Mouse (Mus musculus) liver, embryonic 12.5 days (tissue): Measurements from ENCODE around the gene Fam213a. TPM values are rescaled to one million over a fixed set of nuclear protein-coding genes. Genes with fewer than 3 reads are reported as not detected.

Source experiments
- ATAC-seq: fragments of 200-750 bp; cut with Nextera tagmentation; 2 replicates; pipeline ENCODE4 v1.8.0; 2017; ENCODE audit warnings: moderate number of reproducible peaks, mild to moderate bottlenecking, moderate library complexity
- H3K27ac ChIP-seq: fragments of 300-500 bp; sonication (generic); 2 replicates; pipeline ENCODE4 v1.5.1; 2016; ENCODE audit warnings: mild to moderate bottlenecking
- H3K27me3 ChIP-seq: fragments of 300-500 bp; sonication (generic); replicated peaks from 2 replicates; pipeline ENCODE4 v1.6.1; 2016; ENCODE audit warnings: mild to moderate bottlenecking, moderate library complexity
- H3K36me3 ChIP-seq: fragments of 300-500 bp; sonication (generic); 2 replicates; pipeline ENCODE4 v1.6.1; 2016; ENCODE audit warnings: mild to moderate bottlenecking, moderate library complexity
- H3K4me1 ChIP-seq: fragments of 300-500 bp; sonication (generic); 2 replicates; pipeline ENCODE4 v1.6.1; 2016
- H3K4me2 ChIP-seq: fragments of 300-500 bp; sonication (generic); 2 replicates; pipeline ENCODE4 v1.6.1; 2016; ENCODE audit warnings: mild to moderate bottlenecking, moderate library complexity
- H3K4me3 ChIP-seq: fragments of 300-500 bp; sonication (generic); 2 replicates; pipeline ENCODE4 v1.5.1; 2016; ENCODE audit warnings: mild to moderate bottlenecking, moderate library complexity
- H3K9ac ChIP-seq: fragments of 300-500 bp; sonication (generic); 2 replicates; pipeline ENCODE4 v1.6.1; 2016; ENCODE audit warnings: mild to moderate bottlenecking, moderate library complexity
- H3K9me3 ChIP-seq: fragments of 300-500 bp; sonication (generic); replicated peaks from 2 replicates; pipeline ENCODE4 v1.6.1; 2016; ENCODE audit warnings: mild to moderate bottlenecking, moderate library complexity
- WGBS: fragments of 180-500 bp; shearing (Covaris S2); methylation state at CpG from one replicate; pipeline ENCODE4 v1.1.7; 2016; ENCODE audit not compliant: insufficient replicate concordance; 5-methylcytosine and 5-hydroxymethylcytosine counted together
- polyA plus RNA-seq: library from polyadenylated mRNA; unstranded; fragments of >200 nt; fragmentation: Nextera tagmentation; extraction: Ambion mirVana; gene quantifications from 2 replicates; pipeline ENCODE4 v1.2.1, GENCODE M21; 2016

Gene Fam213a
- polyA plus RNA-seq, 1 experiment from 2014 or later: 79.0 TPM

DNA sequence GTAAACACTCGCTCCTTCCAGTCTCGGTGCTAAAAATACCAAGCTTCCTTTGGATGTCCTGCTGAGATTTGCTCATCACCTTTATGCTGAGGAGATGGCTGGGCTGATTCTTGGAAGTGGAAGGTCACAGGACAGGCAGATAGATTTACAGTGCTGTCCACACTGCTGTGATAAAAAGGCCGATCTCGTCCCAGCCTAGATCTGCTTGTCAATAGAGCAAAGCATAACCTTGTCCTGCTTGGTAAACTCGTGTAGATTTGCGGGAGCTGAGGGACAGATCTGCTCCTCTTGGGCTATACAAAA is 46.0 kb downstream of the Fam213a start:
- Histone ChIP-seq H3K27me3 (no peaks in the 10 kb centered on the region), H3K4me3 (peak overlapping the region; percentile 88), H3K9me3 (no peaks in the 10 kb centered on the region), H3K27ac (peak overlapping the region; percentile 76), H3K9ac (peak overlapping the region; percentile 66), H3K4me2 (peak overlapping the region; percentile 95), H3K36me3 (no peaks in the 10 kb centered on the region), H3K4me1 (peaks cover 59% of the 10 kb centered on the region)
- no peak for ATAC-seq
- 10% methylated on average over 6 of the region's 6 CpGs for WGBS

DNA sequence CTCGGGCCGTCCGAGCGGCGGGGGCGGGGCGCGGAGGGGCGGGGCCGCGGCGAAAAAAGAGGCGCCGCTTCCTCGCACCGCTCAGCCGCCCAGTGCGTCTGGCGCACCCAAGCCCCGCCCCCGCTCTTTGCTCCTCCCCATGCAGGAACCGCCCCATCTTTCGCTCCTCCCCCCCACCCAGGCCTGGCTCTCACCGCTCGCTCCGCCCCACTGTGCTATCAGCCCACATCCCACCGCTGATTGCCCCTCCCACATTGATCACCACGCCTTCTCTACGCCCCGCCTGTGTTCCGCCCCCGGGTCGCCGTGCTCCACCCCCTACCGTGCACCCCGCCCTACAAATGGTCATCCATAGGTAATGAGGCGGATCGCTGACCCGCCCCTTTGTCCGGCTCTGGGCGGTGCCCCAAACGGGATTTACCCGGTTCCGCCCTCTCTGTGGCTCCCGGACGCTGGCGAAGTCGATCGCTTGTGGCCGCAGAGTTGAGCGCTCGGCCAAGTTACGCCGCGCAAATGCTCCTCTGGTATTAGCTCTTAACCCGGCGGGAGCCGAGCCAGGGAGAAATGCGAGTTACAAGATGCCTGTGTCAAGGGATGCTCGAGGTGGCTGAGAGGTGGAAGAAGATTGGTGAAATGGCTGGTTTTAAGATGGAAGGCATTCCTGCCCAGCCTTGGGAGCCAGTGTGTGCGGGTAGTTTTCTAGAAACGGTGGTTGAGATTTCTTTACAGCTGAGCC is 46.6 kb downstream of the Fam213a start:
- under 1% methylated on average over 57 of the region's 62 CpGs for WGBS
- H3K4me2 ChIP-seq: peak overlapping the region; percentile 95
- peaks cover 59% of the 10 kb centered on the region for H3K4me1 ChIP-seq
- H3K4me3 ChIP-seq: peak overlapping the region; percentile 88
- no peaks in the 10 kb centered on the region for H3K27me3 ChIP-seq
- ATAC-seq: peak; percentile 86
- no peaks in the 10 kb centered on the region for H3K36me3 ChIP-seq
- H3K9ac ChIP-seq: peak overlapping the region; percentile 96
- no peaks in the 10 kb centered on the region for H3K9me3 ChIP-seq
- peak overlapping the region; percentile 95 for H3K27ac ChIP-seq

DNA sequence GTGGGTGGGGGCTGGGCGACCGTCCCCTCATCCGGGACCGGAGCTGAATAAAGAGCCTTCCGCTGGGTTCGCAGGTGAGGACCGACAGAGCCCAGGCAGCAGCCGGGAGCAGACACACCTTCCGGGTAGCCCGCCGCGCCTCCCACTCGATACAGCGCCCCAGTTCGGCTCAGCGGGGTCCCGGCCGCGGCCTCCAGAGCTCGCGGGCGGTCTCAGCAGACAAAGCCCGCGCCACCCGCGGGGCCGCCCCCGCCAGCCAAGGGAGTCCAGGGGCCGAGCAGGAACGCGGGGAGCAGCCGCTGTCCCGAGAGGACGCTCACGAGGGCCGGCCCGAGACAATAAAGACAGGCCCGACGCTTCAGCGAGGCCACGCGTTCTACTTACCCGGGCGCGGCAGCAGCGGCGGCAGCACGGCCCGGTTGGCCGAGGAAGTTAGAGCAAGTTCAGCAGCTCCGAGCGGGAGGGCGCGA is 47.2 kb downstream of the Fam213a start, which contains the start of gene Tspan14:
Tspan14 (minus strand) TSS at position 416 of the 470 bp plus-strand sequence.
- under 1% methylated on average over 47 of the region's 54 CpGs for WGBS
- peaks cover 65% of the 10 kb centered on the region for H3K4me1 ChIP-seq
- peak within 1 kb of the TSS; percentile 96 for H3K9ac ChIP-seq
- no peaks in the 10 kb centered on the region for H3K27me3 ChIP-seq
- no peaks in the 10 kb centered on the region for H3K9me3 ChIP-seq
- peak within 1 kb of the TSS; percentile 95 for H3K27ac ChIP-seq
- no peaks in the 10 kb centered on the region for H3K36me3 ChIP-seq
- ATAC-seq: peak; percentile 47
- peak within 1 kb of the TSS; percentile 95 for H3K4me2 ChIP-seq
- H3K4me3 ChIP-seq: peak within 1 kb of the TSS; percentile 88

DNA sequence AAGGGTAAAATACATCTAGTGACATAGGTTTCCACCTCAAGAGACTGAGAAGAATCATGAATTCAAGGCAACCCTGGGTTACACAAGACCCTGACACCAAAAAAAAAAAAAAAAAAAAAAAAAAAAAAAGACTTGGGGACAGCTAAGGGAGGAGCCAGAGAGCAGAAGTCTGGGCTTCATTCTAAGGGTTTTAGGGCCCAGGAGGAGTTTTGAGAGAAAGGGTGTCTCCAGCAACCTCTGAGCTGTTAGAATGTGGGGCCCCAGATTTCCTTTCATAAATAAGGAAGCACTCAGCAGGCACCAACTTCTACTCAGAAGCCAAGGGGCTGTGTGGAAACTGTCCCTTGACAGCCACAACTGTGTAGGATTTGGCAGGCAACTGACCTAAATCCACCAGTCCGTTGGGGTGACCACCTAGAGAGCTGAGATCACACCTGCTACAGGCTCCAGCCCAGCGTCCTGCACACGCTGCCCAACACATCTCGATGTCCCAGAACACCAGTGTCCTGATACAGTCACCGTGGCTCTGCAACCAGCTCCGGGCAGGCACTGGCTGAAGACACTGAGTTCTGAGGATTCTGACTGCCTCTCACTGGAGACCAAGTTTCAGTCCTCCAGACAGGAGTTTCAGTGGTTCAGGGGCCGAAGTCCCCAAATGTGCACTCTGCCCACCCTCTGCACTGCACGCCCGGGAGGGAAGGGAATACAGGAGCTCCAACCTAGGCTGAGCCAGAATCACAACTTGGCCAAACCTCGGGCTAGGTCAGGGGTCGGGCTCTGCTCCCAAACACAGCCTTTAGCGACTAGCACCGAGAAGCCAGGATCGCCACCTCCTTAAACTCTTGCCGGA is 47.9 kb downstream of the Fam213a start:
- under 1% methylated on average over 15 of the region's 15 CpGs for WGBS
- H3K36me3 ChIP-seq: no peaks in the 10 kb centered on the region
- H3K27ac ChIP-seq: peak overlapping the region; percentile 95
- H3K4me3 ChIP-seq: peak overlapping the region; percentile 88
- no peaks in the 10 kb centered on the region for H3K9me3 ChIP-seq
- ATAC-seq: no peak; the same call in 1 of the 2 replicates
- peak overlapping the region; percentile 95 for H3K4me2 ChIP-seq
- H3K4me1 ChIP-seq: peaks cover 65% of the 10 kb centered on the region
- peak overlapping the region; percentile 96 for H3K9ac ChIP-seq
- H3K27me3 ChIP-seq: no peaks in the 10 kb centered on the region

DNA sequence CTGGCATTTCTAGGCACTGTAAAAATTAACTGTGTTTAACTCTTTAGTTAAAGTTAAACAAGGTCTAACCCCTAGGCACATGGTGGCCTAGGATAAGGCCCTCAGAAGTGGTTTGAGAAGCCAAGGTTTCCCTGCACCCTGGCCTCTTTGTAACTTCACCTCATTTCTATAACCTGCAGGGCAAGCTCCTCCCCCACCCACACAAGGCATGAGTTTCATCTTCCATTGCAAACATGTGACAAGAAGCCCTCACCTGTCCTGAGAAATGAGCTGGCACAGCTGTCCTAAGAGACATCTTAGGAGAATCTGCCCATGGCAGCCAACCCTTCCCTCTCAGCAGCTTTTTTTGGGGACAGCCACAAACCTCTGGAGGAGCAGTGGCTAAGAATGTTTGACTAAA is 48.7 kb downstream of the Fam213a start:
- Histone ChIP-seq H3K27ac (peak overlapping the region; percentile 58), H3K9ac (peak overlapping the region; percentile 96), H3K36me3 (no peaks in the 10 kb centered on the region), H3K4me1 (peaks cover 73% of the 10 kb centered on the region), H3K4me2 (peak overlapping the region; percentile 95), H3K27me3 (no peaks in the 10 kb centered on the region), H3K9me3 (no peaks in the 10 kb centered on the region), H3K4me3 (peak overlapping the region; percentile 88)
- no peak for ATAC-seq

DNA sequence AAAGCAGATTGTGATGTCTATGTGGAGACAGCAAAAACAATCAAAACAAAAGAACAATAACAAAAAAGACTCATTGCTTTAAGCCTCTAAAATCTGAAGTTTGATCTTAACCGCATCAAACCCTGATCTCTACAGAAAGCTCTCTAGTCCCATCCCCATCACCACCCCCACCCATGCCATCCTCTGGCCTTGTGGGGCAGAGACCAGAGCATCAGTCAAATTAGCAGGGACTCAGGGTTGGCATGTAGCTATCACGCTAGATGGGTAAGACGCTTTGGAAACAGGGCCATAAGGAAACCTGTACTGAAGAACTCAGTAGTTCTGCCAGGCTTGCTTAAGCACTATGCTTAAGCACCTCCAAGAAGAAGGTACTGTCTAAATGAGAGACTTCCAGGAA is 49.4 kb downstream of the Fam213a start:
- Histone ChIP-seq H3K4me2 (peak overlapping the region; percentile 95), H3K9me3 (no peaks in the 10 kb centered on the region), H3K36me3 (no peaks in the 10 kb centered on the region), H3K9ac (0 out of 2 replicates have a peak overlapping the region, but pooled peaks have one; percentile 69), H3K4me1 (peaks cover 77% of the 10 kb centered on the region), H3K27ac (peak overlapping the region; percentile 58), H3K27me3 (no peaks in the 10 kb centered on the region), H3K4me3 (peak overlapping the region; percentile 88; the same call in 1 of the 2 replicates)
- 91% methylated on average over 3 of the region's 3 CpGs for WGBS
- no peak for ATAC-seq

DNA sequence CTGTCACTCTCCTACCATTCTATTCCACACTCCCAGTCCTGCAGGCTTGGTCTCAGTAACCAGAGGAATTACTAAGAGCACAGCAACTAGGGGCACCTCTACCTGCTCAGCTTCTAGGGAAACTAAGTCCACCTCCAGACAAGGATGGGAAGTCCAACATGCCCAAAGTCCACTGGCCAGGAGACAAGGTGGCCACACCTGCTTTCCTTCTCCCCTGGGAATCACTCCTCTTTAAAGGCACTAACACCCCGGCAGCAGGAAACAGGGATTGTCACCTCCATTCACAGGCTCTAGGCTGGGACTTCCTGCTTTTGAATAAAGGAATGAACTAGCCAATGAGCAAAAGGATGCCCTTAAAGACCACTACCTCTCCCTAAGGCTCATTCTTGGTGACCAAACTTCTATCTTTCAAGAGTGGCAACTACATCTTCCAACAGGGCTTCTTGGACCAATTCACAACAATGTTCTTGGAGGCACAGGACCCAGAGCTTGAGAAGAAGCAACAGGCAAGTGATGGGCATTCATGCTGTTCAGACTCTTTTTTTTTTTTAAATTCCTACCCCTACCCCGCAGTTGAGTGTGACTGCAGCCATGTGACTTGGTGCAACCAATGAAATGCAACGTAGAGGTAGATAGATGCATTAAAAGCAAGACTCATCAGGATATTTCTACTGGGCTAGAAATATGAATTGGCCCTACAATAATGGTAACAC is 49.9 kb downstream of the Fam213a start:
- WGBS: 33% methylated on average over 3 of the region's 3 CpGs
- Histone ChIP-seq H3K9me3 (no peaks in the 10 kb centered on the region), H3K27me3 (no peaks in the 10 kb centered on the region), H3K4me3 (peak overlapping the region; percentile 31; the same call in 1 of the 2 replicates), H3K36me3 (no peaks in the 10 kb centered on the region), H3K9ac (peak overlapping the region; percentile 69), H3K4me2 (peak overlapping the region; percentile 95), H3K4me1 (peaks cover 82% of the 10 kb centered on the region), H3K27ac (peak overlapping the region; percentile 93)
- ATAC-seq: no peak

DNA sequence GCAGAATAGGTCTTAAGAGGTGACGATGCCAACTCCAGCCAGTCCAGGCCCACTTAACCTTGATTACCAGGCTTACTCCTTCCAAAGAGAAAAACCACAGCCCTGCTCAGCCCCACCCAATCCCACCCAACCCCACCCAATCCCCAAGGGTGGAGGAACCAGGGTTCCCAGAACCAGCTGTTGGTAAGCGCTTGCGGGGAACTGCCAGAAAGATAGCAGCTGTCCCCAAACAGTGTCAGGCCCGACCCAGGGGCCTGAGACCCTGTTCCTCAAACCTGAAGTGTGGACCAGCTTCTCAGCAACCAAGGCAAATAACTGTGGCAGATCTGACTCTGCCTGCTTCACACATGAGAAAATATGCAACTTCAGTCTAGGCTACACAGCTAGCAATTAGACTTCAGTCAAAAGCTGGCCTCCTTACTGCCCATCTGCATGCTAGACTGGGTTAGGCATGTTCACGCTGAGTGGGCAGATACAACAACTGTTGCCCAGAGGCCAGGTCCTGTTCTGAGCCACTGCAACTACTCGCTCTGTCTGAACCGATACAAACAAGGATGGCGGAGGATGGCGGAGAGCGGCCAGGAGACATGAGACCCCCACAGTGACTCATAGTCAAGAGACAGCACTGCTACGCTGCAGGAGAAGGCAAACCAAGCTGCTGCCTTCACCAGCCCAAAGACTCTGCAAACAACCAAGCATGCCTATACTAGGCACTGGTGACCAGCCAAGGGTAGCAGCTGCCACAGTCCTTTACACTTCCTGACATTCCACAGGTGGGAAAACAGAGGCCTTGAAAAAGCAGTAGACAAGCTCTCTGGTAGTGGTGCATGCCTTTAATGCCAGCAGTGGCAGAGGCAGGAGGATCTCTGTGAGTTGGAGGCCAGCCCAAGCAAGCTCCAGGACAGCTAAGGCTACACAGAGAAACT is 51.0 kb downstream of the Fam213a start:
- Histone ChIP-seq H3K4me1 (peaks cover 83% of the 10 kb centered on the region), H3K27me3 (no peaks in the 10 kb centered on the region), H3K9me3 (no peaks in the 10 kb centered on the region), H3K4me2 (peak overlapping the region; percentile 95), H3K9ac (peak overlapping the region; percentile 69), H3K4me3 (peak overlapping the region; percentile 31), H3K27ac (peak overlapping the region; percentile 93), H3K36me3 (no peaks in the 10 kb centered on the region)
- 37% methylated on average over 11 of the region's 11 CpGs for WGBS
- peak; percentile 62 for ATAC-seq

DNA sequence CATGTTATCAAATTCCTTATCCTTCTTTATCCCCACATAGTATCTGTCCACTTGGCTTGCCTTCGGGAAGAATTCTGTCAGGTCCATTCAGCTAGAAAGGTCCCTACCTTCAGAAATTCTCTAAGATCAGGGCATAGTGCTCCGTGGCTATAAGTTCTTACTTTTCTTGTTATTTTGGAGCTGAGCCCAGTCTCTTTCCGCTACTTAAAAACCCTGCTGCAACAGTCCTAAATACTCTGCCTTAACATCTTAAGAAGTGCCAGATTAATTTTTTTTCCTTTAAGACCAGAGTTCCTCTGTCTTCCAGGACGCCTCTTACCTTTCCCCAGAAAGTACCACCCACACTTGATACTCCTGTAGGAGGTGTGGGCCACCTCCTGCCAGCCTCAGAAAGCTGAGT is 53.4 kb downstream of the Fam213a start:
- H3K27me3 ChIP-seq: no peaks in the 10 kb centered on the region
- H3K4me3 ChIP-seq: no peak overlapping the region
- peak overlapping the region; percentile 77 for H3K27ac ChIP-seq
- 0 out of 2 replicates have a peak overlapping the region, but pooled peaks have one; percentile 4 for H3K9ac ChIP-seq
- H3K4me2 ChIP-seq: peak overlapping the region; percentile 21; the same call in 1 of the 2 replicates
- WGBS: 56% methylated on average over 4 of the region's 4 CpGs
- no peaks in the 10 kb centered on the region for H3K9me3 ChIP-seq
- peaks cover 92% of the 10 kb centered on the region for H3K4me1 ChIP-seq
- no peak for ATAC-seq
- no peaks in the 10 kb centered on the region for H3K36me3 ChIP-seq

DNA sequence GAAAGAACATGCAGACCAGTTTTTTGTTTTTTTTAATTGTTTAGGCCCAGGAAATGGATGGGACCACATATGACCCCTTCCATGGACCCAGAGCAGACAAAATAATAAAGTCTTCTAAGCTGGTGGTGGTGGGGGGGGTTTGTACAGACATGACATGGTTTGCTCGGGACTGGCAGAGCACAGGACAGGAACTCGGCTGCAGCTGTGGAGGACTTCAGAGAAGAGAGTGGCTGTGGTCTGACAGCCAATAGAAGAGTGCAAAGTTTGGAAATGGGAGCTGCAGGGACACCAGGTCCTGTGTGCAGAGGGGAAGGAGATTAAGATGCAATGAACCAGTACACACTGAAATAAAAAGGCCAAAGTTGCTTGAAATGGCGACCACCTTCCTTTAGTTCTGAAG is 54.0 kb downstream of the Fam213a start:
- no peaks in the 10 kb centered on the region for H3K9me3 ChIP-seq
- H3K27ac ChIP-seq: peak overlapping the region; percentile 77
- H3K27me3 ChIP-seq: no peaks in the 10 kb centered on the region
- 25% methylated on average over 3 of the region's 3 CpGs for WGBS
- H3K36me3 ChIP-seq: no peaks in the 10 kb centered on the region
- no peak for ATAC-seq
- H3K4me1 ChIP-seq: peaks cover 92% of the 10 kb centered on the region
- H3K4me2 ChIP-seq: peak overlapping the region; percentile 32
- H3K4me3 ChIP-seq: no peak overlapping the region
- peak overlapping the region; percentile 42; the same call in 1 of the 2 replicates for H3K9ac ChIP-seq

DNA sequence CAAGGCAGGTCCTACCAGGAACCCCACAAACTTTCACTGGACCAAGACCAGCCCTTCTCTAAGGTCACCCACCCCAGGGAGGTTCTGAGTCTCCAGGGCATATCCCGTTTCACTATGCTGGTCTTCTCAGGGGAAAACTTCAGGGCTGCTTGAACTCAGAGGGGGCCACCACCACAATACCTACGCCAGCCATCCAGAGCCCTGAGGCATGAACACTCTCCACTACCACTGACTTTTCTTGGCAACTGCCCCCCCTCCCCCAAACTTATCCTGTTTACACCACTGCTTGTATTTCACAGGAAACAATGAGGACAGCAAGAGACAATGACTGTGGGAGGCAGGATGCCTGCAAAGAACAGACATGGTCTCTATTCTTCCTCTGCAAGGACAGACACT is 54.6 kb downstream of the Fam213a start:
- Histone ChIP-seq H3K9ac (peak overlapping the region; percentile 42; the same call in 1 of the 2 replicates), H3K4me2 (peak overlapping the region; percentile 32), H3K4me1 (peaks cover 92% of the 10 kb centered on the region), H3K4me3 (no peak overlapping the region), H3K9me3 (no peaks in the 10 kb centered on the region), H3K27me3 (no peaks in the 10 kb centered on the region), H3K36me3 (no peaks in the 10 kb centered on the region), H3K27ac (peak overlapping the region; percentile 77)
- no peak for ATAC-seq
- WGBS: 51% methylated on average over 2 of the region's 2 CpGs
